Mouse (Mus musculus) MN1 (cell line): ENCODE data around the gene Sec24c.
"Not testable (repeated sequence)": the region's sequence is repeated elsewhere in the genome, so short reads cannot be mapped to it uniquely, and the experiment has no call there.

Source experiments
- DNase-seq: peaks from one replicate; pipeline ENCODE4 v3.0.0-alpha.2; 2016; ENCODE audit warnings: low spot score

The Sec24c gene

DNA sequence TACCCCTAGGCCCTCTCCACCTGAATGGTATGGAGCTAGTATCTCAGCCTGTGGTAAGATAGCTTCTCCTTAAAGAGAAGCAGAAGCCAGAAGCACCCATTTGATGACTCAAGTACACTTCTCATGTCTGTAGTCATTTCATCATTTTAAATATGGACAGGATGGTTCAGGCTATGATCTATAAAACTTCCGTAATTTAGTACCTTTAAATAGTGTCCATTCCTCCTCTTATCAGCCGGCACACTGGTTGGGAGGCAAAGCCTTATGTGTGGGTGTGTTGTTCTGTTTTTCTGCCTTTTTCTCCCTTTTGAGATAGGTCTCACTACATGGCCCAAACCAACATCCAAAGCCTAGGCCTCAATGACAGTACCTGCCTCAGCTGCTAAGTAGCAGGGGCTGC lies 24.4 kb downstream of the Sec24c start:
- DNase-seq, result no peak

DNA sequence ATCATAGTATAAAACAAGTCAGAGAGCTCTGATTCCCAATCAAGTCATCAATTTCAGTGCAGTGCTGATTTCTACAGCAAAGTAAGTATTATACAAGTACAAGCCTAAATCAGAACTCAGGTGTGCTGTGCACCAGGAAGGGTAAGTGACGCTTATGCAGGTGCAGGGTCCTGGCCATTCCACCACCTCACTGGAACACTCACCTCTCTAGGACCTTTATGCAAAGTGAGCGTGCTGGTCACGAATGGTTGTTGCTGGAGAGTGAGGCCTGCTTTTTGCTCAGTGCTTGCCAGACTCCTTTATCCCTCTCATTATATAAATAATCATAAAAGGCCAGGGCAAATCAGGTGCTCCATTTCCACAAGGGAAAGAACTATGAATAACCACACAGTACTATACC lies 26.3 kb downstream of the Sec24c start:
- DNase-seq, result no peak

GRCm38 (mm10) chr14:20701554-20701953 lies 27.4 kb downstream of the Sec24c start:
- DNase-seq, result no peak

GRCm38 (mm10) chr14:20702096-20702740 lies 28.1 kb downstream of the Sec24c start:
- DNase-seq, result no peak

- DNase-seq, result peak; percentile 82
These were observed 28.8 kb downstream of the Sec24c start, which contains the start of gene Chchd1 for GRCm38 (mm10) chr14:20702741-20703381. Gene Chchd1 (plus strand): TSS chr14:20703006.

DNA sequence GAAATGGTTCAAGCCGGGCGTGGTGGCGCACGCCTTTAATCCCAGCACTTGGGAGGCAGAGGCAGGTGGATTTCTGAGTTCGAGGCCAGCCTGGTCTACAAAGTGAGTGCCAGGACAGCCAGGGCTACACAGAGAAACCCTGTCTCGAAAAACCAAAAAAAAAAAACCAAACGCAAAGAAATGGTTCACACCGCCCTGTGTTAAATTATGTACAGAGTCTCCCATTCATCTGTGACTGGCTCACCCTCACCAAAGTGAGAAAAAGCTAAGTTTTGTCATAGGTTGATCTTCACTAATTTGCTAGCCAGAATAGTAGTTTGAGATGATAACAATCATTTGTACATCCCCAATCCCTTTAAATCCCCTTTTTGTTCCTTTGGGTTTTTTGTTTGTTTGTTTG lies 29.4 kb downstream of the Sec24c start:
- not testable (repeated sequence) for DNase-seq

- peak; percentile 89 for DNase-seq
These were observed 33.4 kb downstream of the Sec24c start, which contains the start of gene Zswim8 for GRCm38 (mm10) chr14:20707201-20708190. Gene Zswim8 (plus strand): TSS chr14:20707552.

DNA sequence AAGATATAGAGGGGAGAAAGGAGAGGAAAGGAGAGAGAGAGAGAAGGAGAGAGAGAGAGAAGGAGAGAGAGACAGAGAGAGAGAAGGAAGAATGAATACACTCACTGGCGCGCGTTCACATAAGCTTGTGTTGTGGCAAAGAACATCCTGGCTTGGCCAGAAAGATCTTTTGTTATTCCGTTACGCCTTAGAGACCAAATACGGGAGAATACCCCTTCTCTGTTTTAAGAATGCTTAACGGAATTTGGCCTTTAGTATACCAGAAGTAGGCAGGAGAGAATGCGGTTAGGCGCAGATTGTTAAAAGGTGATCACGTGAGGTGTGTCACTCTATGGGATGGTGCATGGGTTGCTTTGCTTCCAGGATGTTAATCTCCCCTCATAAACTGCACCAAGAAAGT lies 34.1 kb downstream of the Sec24c start:
- DNase-seq, result no peak

DNA sequence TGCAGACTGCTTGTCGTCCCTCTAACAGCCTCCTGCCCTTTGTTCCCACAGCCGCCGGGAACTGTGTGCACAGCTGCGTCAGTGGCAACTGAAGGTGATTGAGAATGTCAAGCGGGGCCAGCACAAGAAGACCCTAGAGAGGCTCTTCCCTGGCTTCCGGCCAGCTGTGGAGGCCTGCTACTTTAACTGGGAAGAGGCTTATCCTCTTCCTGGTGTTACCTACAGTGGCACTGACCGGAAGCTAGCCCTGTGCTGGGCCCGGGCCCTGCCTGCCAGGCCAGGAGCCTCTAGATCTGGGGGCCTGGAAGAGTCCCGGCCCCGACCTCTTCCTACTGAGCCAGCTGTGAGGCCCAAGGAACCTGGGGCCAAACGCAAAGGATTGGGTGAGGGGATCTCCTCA lies 39.7 kb downstream of the Sec24c start:
- DNase-seq, result no peak

DNA sequence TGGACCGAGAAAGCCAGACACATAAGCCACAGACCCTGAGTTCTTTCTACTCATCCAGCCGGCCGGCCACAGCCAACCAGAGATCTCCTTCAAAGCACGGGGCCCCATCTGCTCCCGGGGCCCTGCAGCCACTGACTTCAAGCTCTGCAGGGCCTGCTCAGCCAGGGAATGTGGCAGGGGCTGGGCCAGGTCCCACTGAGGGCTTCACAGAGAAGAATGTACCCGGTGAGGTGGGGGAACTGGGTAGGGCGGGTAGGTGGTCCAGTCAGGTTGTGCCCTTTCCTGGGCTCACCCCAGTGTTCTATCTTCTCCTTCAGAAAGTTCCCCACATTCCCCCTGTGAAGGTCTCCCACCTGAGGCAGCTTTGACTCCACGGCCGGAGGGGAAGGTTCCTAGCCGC lies 44.3 kb downstream of the Sec24c start:
- no peak for DNase-seq

DNA sequence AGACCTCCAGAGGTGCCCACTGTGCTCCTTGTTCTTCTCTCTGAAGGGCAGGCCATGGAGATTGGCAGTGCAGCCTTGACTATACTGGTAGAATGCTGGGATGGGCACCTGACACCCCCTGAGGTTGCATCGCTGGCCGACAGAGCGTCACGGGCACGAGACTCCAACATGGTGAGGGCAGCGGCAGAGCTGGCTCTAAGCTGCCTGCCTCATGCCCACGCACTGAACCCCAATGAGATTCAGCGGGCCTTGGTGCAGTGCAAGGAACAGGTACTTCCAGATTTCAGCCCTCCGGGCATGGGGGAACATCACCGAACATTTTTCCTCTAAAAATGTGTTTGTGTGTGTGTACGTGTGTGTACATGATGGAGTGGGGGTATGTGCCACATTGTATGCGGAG lies 45.7 kb downstream of the Sec24c start:
- no peak for DNase-seq

DNA sequence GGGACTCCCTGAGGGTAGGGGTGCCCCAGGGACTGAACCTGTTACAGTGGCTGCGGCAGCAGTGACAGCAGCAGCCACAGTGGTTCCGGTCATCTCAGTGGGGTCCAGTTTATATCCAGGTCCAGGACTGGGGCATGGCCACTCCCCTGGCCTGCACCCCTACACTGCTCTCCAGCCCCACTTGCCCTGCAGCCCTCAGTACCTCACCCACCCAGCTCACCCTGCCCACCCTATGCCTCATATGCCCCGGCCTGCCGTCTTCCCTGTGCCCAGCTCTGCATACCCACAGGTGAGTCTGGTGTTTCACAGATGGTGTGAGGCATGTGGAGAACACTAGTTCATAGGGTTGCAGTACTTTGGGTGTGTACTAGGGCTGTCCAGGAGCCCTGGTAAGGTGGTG lies 47.3 kb downstream of the Sec24c start:
- no peak for DNase-seq

DNA sequence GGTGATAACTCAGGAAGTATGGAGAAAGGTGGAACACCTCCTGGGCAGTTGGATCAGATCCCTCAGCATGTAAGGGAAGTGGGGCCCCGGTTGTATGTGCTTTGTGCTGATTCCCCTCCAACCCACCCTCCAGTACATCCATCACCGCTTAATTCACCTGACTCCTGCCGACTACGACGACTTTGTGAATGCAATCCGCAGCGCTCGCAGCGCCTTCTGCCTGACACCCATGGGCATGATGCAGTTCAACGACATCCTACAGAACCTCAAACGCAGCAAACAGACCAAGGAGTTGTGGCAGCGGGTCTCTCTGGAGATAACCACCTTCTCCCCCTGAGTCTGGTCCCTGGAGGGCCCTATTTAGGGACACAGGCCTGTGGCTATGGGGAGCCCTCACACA lies 48.9 kb downstream of the Sec24c start:
- no peak for DNase-seq

- peak; percentile 61 for DNase-seq
These were observed 49.9 kb downstream of the Sec24c start for GRCm38 (mm10) chr14:20724043-20724442.

DNA sequence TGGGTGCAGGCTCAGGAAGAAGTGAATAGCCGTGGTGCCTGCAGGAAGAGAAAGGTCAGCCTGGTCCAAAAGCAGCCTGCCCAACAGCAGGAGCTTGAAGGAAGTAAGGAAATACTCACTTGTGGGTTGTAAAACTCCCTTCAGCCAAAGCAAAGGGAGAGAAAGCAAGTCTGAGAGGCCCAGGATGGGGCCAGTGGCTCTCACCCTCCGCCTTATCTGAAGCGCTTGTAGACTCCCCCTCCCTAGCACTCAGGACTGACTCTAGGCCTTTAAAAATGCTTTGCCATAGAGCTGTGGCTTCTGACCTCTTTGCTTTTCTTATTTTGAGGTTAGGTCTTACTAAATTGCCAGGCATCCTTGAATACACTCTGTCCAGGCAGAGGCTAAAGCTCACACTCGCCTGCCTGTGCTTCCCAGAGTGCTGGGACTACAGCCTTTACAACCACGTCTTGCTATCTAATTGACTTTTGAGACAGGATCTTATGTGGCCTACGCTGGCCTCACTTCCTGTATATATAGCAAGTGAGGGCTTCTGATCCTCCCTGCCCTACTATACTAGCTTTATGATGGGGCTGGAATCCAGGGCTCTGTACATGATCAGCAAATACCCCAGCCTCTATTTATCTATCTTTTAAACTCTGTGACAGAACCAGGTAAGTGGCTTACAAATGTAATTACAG lies 51.7 kb downstream of the Sec24c start:
- no peak for DNase-seq

DNA sequence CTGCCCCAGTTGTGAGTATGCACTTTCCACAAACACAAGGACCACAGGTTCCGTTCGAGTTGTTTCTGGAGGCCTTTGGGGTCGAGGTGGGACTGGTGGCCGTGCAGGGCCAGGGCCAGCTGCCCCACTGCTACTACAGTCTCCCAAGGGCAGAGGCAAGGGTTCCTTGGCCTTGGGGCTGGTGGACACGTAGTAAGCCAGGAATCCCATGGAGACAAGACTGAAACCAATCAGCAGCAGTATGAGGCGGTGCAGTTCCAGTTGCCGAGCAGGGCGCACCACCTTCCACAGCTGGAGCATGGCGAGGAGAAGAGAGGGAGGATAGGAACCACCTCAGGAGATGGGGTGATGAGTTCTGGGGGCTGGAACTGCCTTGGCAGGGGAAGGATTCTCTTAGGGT lies 55.8 kb downstream of the Sec24c start:
- DNase-seq, result no peak

DNA sequence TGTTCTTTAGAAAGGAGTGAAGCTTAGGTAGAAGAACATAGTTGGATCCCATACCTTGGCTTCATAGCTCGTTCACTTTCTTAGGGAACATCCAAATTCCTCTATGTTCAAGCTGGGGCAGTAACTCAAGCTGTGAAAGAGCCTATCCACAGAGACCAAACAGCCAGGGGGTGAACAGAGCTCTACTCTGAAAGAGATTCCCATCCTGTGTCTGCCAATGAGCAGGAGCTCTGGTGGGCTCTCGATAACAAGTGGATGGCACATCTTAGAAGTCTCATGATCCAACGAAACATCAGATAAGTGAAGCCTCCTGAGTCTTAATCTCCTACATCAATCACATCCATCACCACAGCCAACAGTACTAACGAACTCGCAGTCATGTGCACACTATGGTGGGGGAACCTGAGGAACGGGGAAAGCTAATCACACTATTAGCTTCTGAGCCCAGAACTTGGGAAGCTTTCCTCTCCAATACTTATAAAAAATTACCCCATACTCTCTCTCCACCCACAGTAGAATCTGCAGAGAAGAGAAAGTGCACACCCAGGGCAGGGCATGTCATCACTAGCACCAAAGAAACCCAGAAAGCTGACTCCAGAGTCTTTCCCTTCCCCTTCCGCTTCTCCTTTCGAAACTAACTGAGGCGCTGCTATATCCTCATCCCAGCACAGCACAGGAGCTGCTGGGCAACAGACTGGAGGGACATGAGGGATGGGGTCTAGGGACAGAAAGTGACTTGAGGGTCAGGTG lies 56.9 kb downstream of the Sec24c start:
- DNase-seq, result no peak

- DNase-seq, result no peak
These were observed 59.2 kb downstream of the Sec24c start for GRCm38 (mm10) chr14:20733041-20733951.

DNA sequence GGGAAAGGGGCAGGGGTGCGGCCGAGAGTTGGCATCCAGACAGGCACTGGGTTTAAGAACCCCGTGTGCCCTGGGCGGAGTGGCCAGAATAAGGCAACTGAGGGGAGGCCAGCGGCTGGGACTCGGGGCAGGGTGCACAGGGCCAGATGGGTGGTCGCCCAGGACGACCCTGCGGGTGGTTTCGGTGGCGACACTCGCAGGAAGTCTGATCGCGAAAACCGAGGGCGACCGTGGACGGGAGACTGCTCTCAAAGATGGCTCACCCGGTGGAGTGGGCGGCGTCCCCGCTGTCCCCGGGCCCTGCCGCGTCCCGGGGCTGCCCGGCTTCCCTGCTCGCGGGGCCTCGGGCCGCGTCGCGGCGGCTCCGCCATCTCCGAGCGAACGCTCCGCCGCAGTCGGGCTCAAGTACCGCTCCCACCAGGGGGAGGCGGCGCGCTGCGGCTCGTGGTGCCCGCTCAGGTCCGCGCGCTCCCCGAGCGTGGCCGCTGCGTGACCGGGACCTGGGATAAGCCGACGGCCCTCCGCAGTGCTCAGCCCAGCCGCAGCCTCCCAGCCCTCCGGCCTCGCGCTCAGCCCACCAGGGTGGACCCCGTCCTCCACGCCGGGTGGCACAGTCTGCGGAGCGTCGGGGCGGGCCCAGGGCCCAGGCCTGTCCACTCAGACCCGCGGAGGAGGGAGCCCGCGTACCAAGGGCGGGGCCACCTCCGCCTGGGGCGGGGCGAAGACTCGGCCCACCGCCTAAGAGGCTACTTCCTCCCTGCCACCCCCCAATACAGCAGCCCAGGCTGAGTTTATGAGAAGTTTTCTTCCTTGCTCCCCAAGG lies 60.1 kb downstream of the Sec24c start, which contains the start of gene Ndst2:
TSS of gene Ndst2 (minus strand) at position 611 of the 823 bp plus-strand sequence.
- DNase-seq, result peak; percentile 79
